Mouse (Mus musculus) embryo, embryonic 10.5 days (tissue): ENCODE results near the gene Fars2.
"Not testable (repeated sequence)": the region's sequence is repeated elsewhere in the genome, so short reads cannot be mapped to it uniquely, and the experiment has no call there.

Experiments
- DNase-seq: peaks from one replicate; pipeline ENCODE4 v3.0.0-alpha.2; 2015; ENCODE audit warnings: low spot score

Gene Fars2

GRCm38 (mm10) chr13:36294503-36294902 is 177.3 kb downstream of the Fars2 start:
- no peak for DNase-seq

DNA sequence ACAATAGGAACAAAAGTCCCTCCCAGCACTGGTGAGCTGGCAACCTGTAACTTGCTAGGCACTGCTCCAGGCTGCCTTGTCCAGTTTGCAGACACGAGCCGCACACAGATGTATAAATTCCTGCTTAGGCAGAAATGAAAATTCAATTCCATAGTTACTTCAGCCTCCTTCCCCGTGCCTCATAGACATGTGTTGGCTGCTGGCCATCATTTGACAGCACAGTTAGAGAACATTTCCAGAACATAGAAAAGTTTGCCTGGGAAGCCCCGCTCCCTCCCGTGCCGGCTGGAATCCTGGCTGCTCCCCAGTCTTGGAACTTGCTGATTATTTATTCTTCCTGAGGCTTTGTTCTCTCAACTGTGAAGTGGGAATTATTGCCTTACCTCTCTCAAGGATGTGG is 178.6 kb downstream of the Fars2 start:
- no peak for DNase-seq

GRCm38 (mm10) chr13:36296574-36296973 is 179.4 kb downstream of the Fars2 start:
- no peak for DNase-seq

GRCm38 (mm10) chr13:36297950-36298781 is 181.0 kb downstream of the Fars2 start:
- DNase-seq: no peak

GRCm38 (mm10) chr13:36298782-36299031 is 181.5 kb downstream of the Fars2 start:
- no peak for DNase-seq

DNA sequence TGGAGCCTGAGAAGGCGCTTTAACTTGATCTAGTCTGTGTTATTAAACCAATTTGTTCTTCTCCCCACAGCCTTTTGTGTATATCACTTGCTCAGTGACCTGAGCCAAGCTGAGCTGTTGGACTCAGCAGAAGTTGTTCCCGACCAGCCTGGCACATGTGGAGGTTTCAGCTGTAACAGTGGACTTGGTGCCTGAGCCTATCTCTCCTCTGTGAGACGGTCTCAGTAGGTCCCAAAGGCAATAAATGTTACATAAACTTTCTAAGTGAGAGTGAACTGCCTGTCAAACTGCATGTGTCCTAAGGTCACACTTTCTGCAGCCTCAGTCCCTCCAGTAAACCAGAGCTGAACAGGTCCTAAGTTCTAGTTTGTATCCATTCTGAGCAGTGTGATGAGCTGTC is 185.6 kb downstream of the Fars2 start:
- no peak for DNase-seq

GRCm38 (mm10) chr13:36305306-36305705 is 188.1 kb downstream of the Fars2 start:
- no peak for DNase-seq

- no peak for DNase-seq
Measured at GRCm38 (mm10) chr13:36307386-36307785, 190.2 kb downstream of the Fars2 start.

- no peak for DNase-seq
Measured at GRCm38 (mm10) chr13:36309160-36309559, 191.9 kb downstream of the Fars2 start.

DNA sequence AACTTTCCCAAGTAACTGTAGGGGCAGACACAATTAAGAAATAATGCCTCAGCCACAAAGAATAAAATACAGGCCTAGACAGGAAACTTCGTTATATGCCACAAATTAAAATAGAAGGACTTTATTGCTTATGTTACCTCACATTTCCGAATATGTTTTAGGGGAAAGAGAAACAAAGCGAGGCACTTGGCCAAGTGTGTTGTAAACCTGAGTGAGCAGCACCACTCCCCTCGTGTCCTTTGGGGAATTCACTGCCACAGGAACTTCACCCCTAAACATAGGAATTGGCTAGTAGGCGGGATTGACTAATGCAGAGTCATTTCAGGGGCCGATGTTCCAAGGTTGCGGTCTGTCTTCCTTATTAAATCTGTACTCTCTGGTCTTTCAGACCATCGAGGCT is 197.0 kb downstream of the Fars2 start:
- DNase-seq: no peak

DNA sequence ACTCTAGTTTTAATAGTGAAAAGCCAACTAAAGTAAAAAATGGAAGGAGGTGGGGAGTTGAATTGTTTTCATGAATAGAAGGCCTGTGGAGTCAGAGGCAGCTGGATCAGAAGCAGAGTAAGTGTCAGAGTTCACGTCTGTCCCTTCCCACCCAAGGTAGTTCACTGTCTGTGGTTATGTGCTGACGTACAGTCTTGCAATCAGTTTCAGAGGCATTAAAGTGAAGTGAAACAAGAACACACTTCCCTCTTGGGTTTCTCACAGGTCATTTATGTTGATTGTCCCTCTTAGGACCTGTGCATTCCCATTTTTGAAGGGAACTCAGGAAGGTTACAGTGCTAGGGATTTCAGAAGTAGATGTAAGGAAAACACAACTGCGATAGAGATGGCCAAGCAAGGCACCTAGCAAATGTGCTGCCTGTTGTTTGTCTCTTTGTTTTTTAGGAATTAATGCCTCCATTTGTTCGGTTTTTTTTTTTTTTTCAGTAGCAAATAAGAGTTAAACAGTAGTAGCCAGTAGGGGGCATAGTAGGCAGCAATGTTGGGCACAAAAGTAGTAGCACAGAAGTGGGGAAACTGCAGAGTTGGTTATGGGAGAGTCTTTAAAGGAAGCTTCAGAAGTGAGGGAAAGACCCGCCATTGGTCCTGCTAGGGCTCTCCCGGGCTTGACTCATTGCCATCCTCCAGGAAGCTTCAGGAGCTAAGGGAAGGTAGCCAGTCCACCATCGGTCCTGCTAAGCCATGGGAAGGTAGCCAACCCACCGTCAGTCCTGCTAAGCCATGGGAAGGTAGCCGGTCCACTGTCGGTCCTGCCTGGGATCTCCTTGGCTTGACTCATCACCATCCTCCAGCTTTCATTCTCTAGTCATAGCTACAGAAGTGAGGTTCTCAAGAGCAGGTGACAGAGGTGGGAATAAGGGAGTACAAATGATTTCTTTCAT is 197.9 kb downstream of the Fars2 start:
- DNase-seq: peak; percentile 19

- no peak for DNase-seq
Measured at GRCm38 (mm10) chr13:36317824-36318223, 200.6 kb downstream of the Fars2 start.

- no peak for DNase-seq
Measured at GRCm38 (mm10) chr13:36324624-36325023, 207.4 kb downstream of the Fars2 start.

- DNase-seq: no peak
Measured at GRCm38 (mm10) chr13:36326539-36326938, 209.3 kb downstream of the Fars2 start.

DNA sequence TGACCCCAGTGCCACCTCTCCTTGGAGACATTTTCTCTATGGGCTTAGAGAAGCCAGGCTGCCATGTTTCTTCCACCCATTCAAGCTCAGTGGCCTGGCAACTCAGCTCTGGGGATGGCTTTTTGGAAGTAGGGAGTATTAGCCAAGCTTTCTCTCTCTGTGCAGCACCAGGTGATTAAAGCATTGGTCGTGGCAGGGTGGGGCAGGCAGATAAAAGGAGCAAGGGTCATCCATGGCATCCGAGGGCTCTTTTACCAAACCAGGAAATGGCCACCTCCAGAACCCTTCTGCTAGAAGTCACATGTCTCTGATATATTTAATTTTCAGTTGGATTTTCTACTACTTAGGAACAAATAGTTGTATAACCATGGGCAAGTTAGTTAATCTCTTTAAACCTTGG is 212.7 kb downstream of the Fars2 start:
- DNase-seq: no peak

GRCm38 (mm10) chr13:36330542-36330941 is 213.3 kb downstream of the Fars2 start:
- no peak for DNase-seq

- DNase-seq: no peak
Measured at GRCm38 (mm10) chr13:36334748-36335147, 217.5 kb downstream of the Fars2 start.

DNA sequence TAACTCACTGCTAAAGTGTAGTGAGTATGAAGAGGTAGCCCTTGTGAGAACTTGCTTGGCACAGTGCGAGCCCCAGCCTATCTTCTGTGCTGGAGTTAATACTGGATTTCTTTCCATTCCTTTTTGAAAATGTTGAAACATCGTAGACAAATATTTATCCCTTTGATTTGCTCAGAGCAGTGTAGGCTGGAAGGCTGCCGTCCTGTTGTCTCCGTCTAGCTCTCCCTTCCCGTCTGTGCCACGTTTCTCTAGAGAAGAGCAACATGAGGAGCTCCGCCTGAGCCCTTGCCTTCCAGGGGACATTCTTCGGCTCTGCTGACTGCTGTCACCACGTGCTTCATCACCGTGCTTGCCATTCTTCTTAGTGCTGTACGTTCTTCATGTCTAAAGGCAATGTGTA is 234.3 kb downstream of the Fars2 start:
- no peak for DNase-seq

- no peak for DNase-seq
Measured at GRCm38 (mm10) chr13:36357469-36357868, 240.3 kb downstream of the Fars2 start.

GRCm38 (mm10) chr13:36361419-36361818 is 244.2 kb downstream of the Fars2 start:
- DNase-seq: no peak

DNA sequence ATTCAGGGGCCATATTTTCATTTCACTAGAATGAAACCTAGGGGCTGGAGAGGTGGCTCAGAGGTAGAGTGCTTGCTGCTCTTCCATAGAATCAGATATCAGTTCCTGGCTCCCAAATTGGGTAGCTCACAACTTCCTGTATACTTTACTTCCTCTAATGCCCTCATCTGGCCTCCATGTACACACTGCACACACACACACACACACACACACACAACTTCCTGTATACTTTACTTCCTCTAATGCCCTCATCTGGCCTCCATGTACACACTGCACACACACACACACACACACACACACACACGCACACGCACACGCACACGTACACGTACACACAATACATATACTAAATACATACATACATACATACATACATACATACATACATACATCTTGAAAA is 248.5 kb downstream of the Fars2 start:
- DNase-seq: not testable (repeated sequence)

GRCm38 (mm10) chr13:36366304-36366703 is 249.1 kb downstream of the Fars2 start:
- no peak for DNase-seq
